Mouse (Mus musculus) Patski (cell line): ENCODE data around the gene Prkcb. TPM values are rescaled to one million over a fixed set of nuclear protein-coding genes. Genes with fewer than 3 reads are reported as not detected.

Experiments used
- ATAC-seq: fragments of 100-300 bp; one replicate; pipeline ENCODE4 v1.8.0; 2021
- CTCF ChIA-PET: fragments of 350-600 bp; sonication (Branson Sonifier 250); formaldehyde crosslinking; loops from one replicate; lab custom pipeline; 2022; ENCODE audit warnings: inconsistent platforms; lab: Charles Lee
- POLR2A ChIA-PET: fragments of 350-600 bp; sonication (Branson Sonifier 250); formaldehyde crosslinking; loops from one replicate; lab custom pipeline; 2022; ENCODE audit warnings: antibody characterized with exemption, inconsistent platforms; lab: Charles Lee
- DNase-seq: peaks from one replicate; pipeline ENCODE4 v3.0.0-alpha.2; 2011; ENCODE audit warnings: low read depth, low spot score
- H3K27me3 ChIP-seq: fragments of 371-371 bp; one replicate; pipeline ENCODE4 v1.5.1; 2021
- CTCF ChIP-seq: fragments of 100-300 bp; IDR thresholded peaks from one replicate; pipeline ENCODE4 v1.5.1; 2021
- in situ Hi-C: fragments of 300-500 bp; cut with MboI; formaldehyde crosslinking; loops from 3 replicates; pipeline ENCODE4 v1.11.1; 2018; ENCODE audit warnings: low pct_unique_long_range_greater_than_20kb, mixed read lengths
- polyA plus RNA-seq: library from polyadenylated mRNA; unstranded; gene quantifications from one replicate; pipeline ENCODE4 v1.2.3, GENCODE M21; 2021

Prkcb gene
- polyA plus RNA-seq, 1 experiment from 2014 or later: not detected

- DNase-seq (no peak), ATAC-seq (no peak)
- no peak for TF ChIP-seq CTCF
- in situ Hi-C loops: no loop called here
- CTCF ChIA-PET: no interaction called here
- H3K27me3 ChIP-seq: no peaks in the 10 kb centered on the region
- POLR2A ChIA-PET: no interaction called here
Measured at GRCm38 (mm10) chr7:122509903-122510302, 221.4 kb downstream of the Prkcb start.

GRCm38 (mm10) chr7:122512430-122512966 lies 223.9 kb downstream of the Prkcb start:
- no peak for DNase-seq
- H3K27me3 ChIP-seq: no peaks in the 10 kb centered on the region
- no peak for ATAC-seq
- no peak for TF ChIP-seq CTCF
- in situ Hi-C loops: no loop called here
- ChIA-PET POLR2A (no interaction called here), CTCF (no interaction called here)

GRCm38 (mm10) chr7:122520850-122521638 lies 232.5 kb downstream of the Prkcb start:
- no peak for TF ChIP-seq CTCF
- H3K27me3 ChIP-seq: peaks cover 5% of the 10 kb centered on the region
- DNase-seq: no peak
- ChIA-PET CTCF (no interaction called here), POLR2A (interaction anchor here (0.6 to 0.7 kb wide), 2 partner anchors 27 to 1153 kb away, joined by 3 to 4 read pairs; no protein-coding TSS in a partner anchor)
- in situ Hi-C loops: no loop called here
- no peak for ATAC-seq

GRCm38 (mm10) chr7:122528201-122528600 lies 239.7 kb downstream of the Prkcb start:
- no peak for DNase-seq
- CTCF ChIA-PET: interaction anchor here (1.5 kb wide), 1 partner anchor 12 kb away, joined by 3 read pairs; no protein-coding TSS in a partner anchor
- in situ Hi-C loops: no loop called here
- no peak for ATAC-seq
- POLR2A ChIA-PET: no interaction called here
- TF ChIP-seq CTCF: no peak
- H3K27me3 ChIP-seq: peaks cover 5% of the 10 kb centered on the region

GRCm38 (mm10) chr7:122528646-122529045 lies 240.1 kb downstream of the Prkcb start:
- CTCF ChIA-PET: no interaction called here
- ATAC-seq (no peak), DNase-seq (no peak)
- peaks cover 5% of the 10 kb centered on the region for H3K27me3 ChIP-seq
- in situ Hi-C loops: no loop called here
- TF ChIP-seq CTCF: no peak
- POLR2A ChIA-PET: no interaction called here

- no peaks in the 10 kb centered on the region for H3K27me3 ChIP-seq
- in situ Hi-C loops: no loop called here
- ChIA-PET POLR2A (no interaction called here), CTCF (no interaction called here)
- ATAC-seq (no peak), DNase-seq (no peak)
- TF ChIP-seq CTCF: no peak
Measured at GRCm38 (mm10) chr7:122533566-122534360, 245.2 kb downstream of the Prkcb start.

GRCm38 (mm10) chr7:122544616-122545015 lies 256.1 kb downstream of the Prkcb start:
- H3K27me3 ChIP-seq: no peaks in the 10 kb centered on the region
- TF ChIP-seq CTCF: no peak
- no peak for ATAC-seq
- ChIA-PET POLR2A (no interaction called here), CTCF (no interaction called here)
- no peak for DNase-seq
- in situ Hi-C loops: no loop called here

- ChIA-PET CTCF (interaction anchor here (0.8 kb wide), 1 partner anchor 9 kb away, joined by 3 read pairs; no protein-coding TSS in a partner anchor), POLR2A (no interaction called here)
- DNase-seq (no peak), ATAC-seq (no peak)
- no peaks in the 10 kb centered on the region for H3K27me3 ChIP-seq
- in situ Hi-C loops: no loop called here
- TF ChIP-seq CTCF: no peak
Measured at GRCm38 (mm10) chr7:122556575-122557140, 268.1 kb downstream of the Prkcb start.

- ChIA-PET CTCF (no interaction called here), POLR2A (no interaction called here)
- DNase-seq: no peak
- TF ChIP-seq CTCF: no peak
- no peak for ATAC-seq
- H3K27me3 ChIP-seq: no peaks in the 10 kb centered on the region
- in situ Hi-C loops: no loop called here
Measured at GRCm38 (mm10) chr7:122558085-122558811, 269.7 kb downstream of the Prkcb start.

- no peaks in the 10 kb centered on the region for H3K27me3 ChIP-seq
- in situ Hi-C loops: no loop called here
- ATAC-seq (no peak), DNase-seq (no peak)
- CTCF ChIA-PET: no interaction called here
- POLR2A ChIA-PET: interaction anchor here (0.5 kb wide), 1 partner anchor 173 kb away, joined by 3 read pairs; no protein-coding TSS in a partner anchor
- TF ChIP-seq CTCF: no peak
Measured at GRCm38 (mm10) chr7:122558912-122559311, 270.4 kb downstream of the Prkcb start.
